In the genomic region with DNA sequence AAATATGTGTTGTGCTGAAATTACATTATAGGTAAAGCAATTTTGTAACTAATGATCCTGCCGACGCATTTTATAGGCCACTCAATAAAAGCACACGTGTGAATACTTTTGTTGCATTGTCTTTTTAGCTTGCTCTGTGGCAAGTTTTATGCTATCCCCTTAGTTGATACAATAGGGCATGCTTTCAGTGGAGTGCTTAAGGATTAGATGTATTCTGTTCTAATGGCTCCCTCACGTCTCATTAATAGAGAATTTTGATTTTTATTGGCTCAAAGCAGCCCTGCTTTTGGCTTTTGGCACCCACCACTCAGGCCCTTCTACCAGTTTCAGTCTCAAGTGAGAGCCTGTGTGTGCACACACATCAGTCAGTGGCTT, we compare ENCODE assay signal across 26 mouse cellular contexts. TPM values are rescaled to one million over a fixed set of nuclear protein-coding genes. Genes with fewer than 3 reads are reported as not detected.
DNase-seq lines count a peak whose midpoint lies in the region; ATAC-seq lines count a peak whose summit lies in the region.
"Had no signal": no experiment of that assay in that cellular context is flagged by ENCODE, and none has a peak within 500 bp of the region (broad histone marks: within the 10 kb centered on the region; RNA-seq: fewer than 3 reads in every experiment).

No protein-coding gene starts in this region.

- intact Hi-C loops in left cerebral cortex, postnatal 10 days (cut with DNase I) = no loop called here

- H3K4me1 ChIP-seq in hindbrain, embryonic 16.5 days (ENCODE audit: control insufficient read depth, insufficient read depth, low read depth, low read length) = no peaks in the 10 kb centered on the region
- no peaks in the 10 kb centered on the region for H3K4me1 ChIP-seq in hindbrain, embryonic 12.5 days
- H3K4me1 ChIP-seq in embryonic facial prominence, embryonic 13.5 days = peaks cover 20% of the 10 kb centered on the region
- H3K4me1 ChIP-seq in limb, embryonic 13.5 days = peaks cover 31% of the 10 kb centered on the region
- H3K4me1 ChIP-seq in neural tube, embryonic 15.5 days = peaks cover 10% of the 10 kb centered on the region
- H3K4me1 ChIP-seq: heart, embryonic 13.5 days; hindbrain, embryonic 15.5 days had no signal

- 0 out of 2 replicates have a peak overlapping the region, but pooled peaks have one; percentile 6 for H3K9ac ChIP-seq in hindbrain, embryonic 16.5 days (ENCODE audit: low read depth, low read length)
- no peak overlapping the region for H3K9ac ChIP-seq in hindbrain, embryonic 12.5 days
- H3K9ac ChIP-seq in embryonic facial prominence, embryonic 13.5 days = no peak overlapping the region
- H3K9ac ChIP-seq in limb, embryonic 13.5 days = no peak overlapping the region
- H3K9ac ChIP-seq in neural tube, embryonic 15.5 days (replicated peaks) = no peak overlapping the region
- H3K9ac ChIP-seq: embryonic facial prominence, embryonic 15.5 days; heart, embryonic 13.5 days; hindbrain, embryonic 15.5 days had no signal

- DNase-seq in left cerebral cortex, postnatal 10 days (ENCODE audit: extremely low spot score in 1 of 2, low spot score in 2 of 2) = no peak
- DNase-seq: adrenal gland, postnatal 14 days; cerebellum, adult 11-12 months; cerebellum, adult 9-10 months; cerebellum, postnatal 25 days; gastrocnemius, postnatal 25 days; heart, adult 11 months; heart, postnatal 4 days had no signal

- no peaks in the 10 kb centered on the region for H3K36me3 ChIP-seq in hindbrain, embryonic 16.5 days (ENCODE audit: control insufficient read depth, insufficient read depth, low read length)
- H3K36me3 ChIP-seq in hindbrain, embryonic 12.5 days = no peaks in the 10 kb centered on the region
- H3K36me3 ChIP-seq in embryonic facial prominence, embryonic 13.5 days = no peaks in the 10 kb centered on the region
- no peaks in the 10 kb centered on the region for H3K36me3 ChIP-seq in limb, embryonic 13.5 days
- H3K36me3 ChIP-seq in neural tube, embryonic 15.5 days = no peaks in the 10 kb centered on the region
- H3K36me3 ChIP-seq: embryonic facial prominence, embryonic 15.5 days; forebrain, embryonic 10.5 days; heart, embryonic 13.5 days; hindbrain, embryonic 15.5 days had no signal

- no peak for ATAC-seq in hindbrain, embryonic 16.5 days
- no peak for ATAC-seq in hindbrain, embryonic 12.5 days (ENCODE audit: low FRiP score)
- no peak for ATAC-seq in embryonic facial prominence, embryonic 13.5 days (ENCODE audit: insufficient number of reproducible peaks, insufficient read depth, low FRiP score, low TSS enrichment, low read depth)
- peak; percentile 54; the same call in 1 of the 2 replicates for ATAC-seq in limb, embryonic 13.5 days (ENCODE audit: low FRiP score, low read depth)
- ATAC-seq in neural tube, embryonic 15.5 days (ENCODE audit: low FRiP score) = peak; percentile 53; the same call in 1 of the 2 replicates
- ATAC-seq in granulocyte monocyte progenitor cell, adult 5-6 weeks (replicated peaks; ENCODE audit: poor library complexity, severe bottlenecking) = no peak
- ATAC-seq: forebrain, embryonic 16.5 days; Patski had no signal

- H3K27me3 ChIP-seq in hindbrain, embryonic 16.5 days (replicated peaks; ENCODE audit: control insufficient read depth, insufficient read depth, low read length) = no peaks in the 10 kb centered on the region
- no peaks in the 10 kb centered on the region for H3K27me3 ChIP-seq in hindbrain, embryonic 12.5 days
- H3K27me3 ChIP-seq in embryonic facial prominence, embryonic 13.5 days = no peaks in the 10 kb centered on the region
- H3K27me3 ChIP-seq in limb, embryonic 13.5 days = no peaks in the 10 kb centered on the region
- no peaks in the 10 kb centered on the region for H3K27me3 ChIP-seq in neural tube, embryonic 15.5 days (replicated peaks)
- H3K27me3 ChIP-seq: CH12.LX; embryonic facial prominence, embryonic 15.5 days; hindbrain, embryonic 15.5 days; Patski had no signal

- H3K4me3 ChIP-seq in hindbrain, embryonic 16.5 days (ENCODE audit: low read length) = no peak overlapping the region
- no peak overlapping the region for H3K4me3 ChIP-seq in hindbrain, embryonic 12.5 days
- H3K4me3 ChIP-seq in embryonic facial prominence, embryonic 13.5 days = no peak overlapping the region
- no peak overlapping the region for H3K4me3 ChIP-seq in limb, embryonic 13.5 days
- no peak overlapping the region for H3K4me3 ChIP-seq in neural tube, embryonic 15.5 days (replicated peaks)
- H3K4me3 ChIP-seq: embryonic facial prominence, embryonic 15.5 days; erythroblast, embryonic 14.5 days; forebrain, embryonic 10.5 days; heart, embryonic 13.5 days; hindbrain, embryonic 15.5 days had no signal

- 69% methylated on average over 4 of the region's 4 CpGs for WGBS in hindbrain, embryonic 16.5 days
- WGBS in hindbrain, embryonic 12.5 days = 86% methylated on average over 4 of the region's 4 CpGs
- 62% methylated on average over 4 of the region's 4 CpGs for WGBS in embryonic facial prominence, embryonic 13.5 days
- 20% methylated on average over 4 of the region's 4 CpGs for WGBS in limb, embryonic 13.5 days
- WGBS in neural tube, embryonic 15.5 days = 26% methylated on average over 4 of the region's 4 CpGs

- no peak overlapping the region for H3K27ac ChIP-seq in hindbrain, embryonic 16.5 days (ENCODE audit: low read depth, low read length)
- H3K27ac ChIP-seq in hindbrain, embryonic 12.5 days = no peak overlapping the region
- peak overlapping the region; percentile 45; the same call in 1 of the 2 replicates for H3K27ac ChIP-seq in embryonic facial prominence, embryonic 13.5 days
- H3K27ac ChIP-seq in limb, embryonic 13.5 days = peak overlapping the region; percentile 84
- peak overlapping the region; percentile 23; the same call in 1 of the 2 replicates for H3K27ac ChIP-seq in neural tube, embryonic 15.5 days (replicated peaks)
- H3K27ac ChIP-seq: forebrain, embryonic 10.5 days; heart, embryonic 13.5 days; hindbrain, embryonic 15.5 days had no signal

- no peaks in the 10 kb centered on the region for H3K9me3 ChIP-seq in hindbrain, embryonic 16.5 days (ENCODE audit: control insufficient read depth, low read length)
- no peaks in the 10 kb centered on the region for H3K9me3 ChIP-seq in hindbrain, embryonic 12.5 days (replicated peaks)
- no peaks in the 10 kb centered on the region for H3K9me3 ChIP-seq in embryonic facial prominence, embryonic 13.5 days
- no peaks in the 10 kb centered on the region for H3K9me3 ChIP-seq in limb, embryonic 13.5 days
- no peaks in the 10 kb centered on the region for H3K9me3 ChIP-seq in neural tube, embryonic 15.5 days (replicated peaks)
- H3K9me3 ChIP-seq: embryonic facial prominence, embryonic 15.5 days; forebrain, embryonic 10.5 days; heart, embryonic 13.5 days; hindbrain, embryonic 15.5 days had no signal

- no peak overlapping the region for H3K4me2 ChIP-seq in hindbrain, embryonic 16.5 days (ENCODE audit: low read length)
- H3K4me2 ChIP-seq in hindbrain, embryonic 12.5 days (replicated peaks) = no peak overlapping the region
- H3K4me2 ChIP-seq in embryonic facial prominence, embryonic 13.5 days = no peak overlapping the region
- no peak overlapping the region for H3K4me2 ChIP-seq in limb, embryonic 13.5 days (replicated peaks)
- H3K4me2 ChIP-seq in neural tube, embryonic 15.5 days = no peak overlapping the region
- H3K4me2 ChIP-seq: embryonic facial prominence, embryonic 15.5 days; heart, embryonic 13.5 days; hindbrain, embryonic 15.5 days had no signal

RNA-seq across cellular contexts. Expression of a gene that starts 9.8 kb away (rescaled TPM):
- polyA plus RNA-seq in hindbrain, embryonic 16.5 days (2015; fragmentation: Nextera tagmentation; extraction: Ambion mirVana) = 116 and 117 TPM in 2 replicates
- polyA plus RNA-seq in hindbrain, embryonic 12.5 days (2016; fragmentation: Nextera tagmentation; extraction: Ambion mirVana) = 98.8 and 104 TPM in 2 replicates
- 99.2 and 103 TPM in 2 replicates for polyA plus RNA-seq in embryonic facial prominence, embryonic 13.5 days (2015; fragmentation: Nextera tagmentation; extraction: Ambion mirVana)
- 105 and 119 TPM in 2 replicates for polyA plus RNA-seq in limb, embryonic 13.5 days (2015; fragmentation: Nextera tagmentation; extraction: Ambion mirVana)
- 122 TPM in 2 replicates for polyA plus RNA-seq in neural tube, embryonic 15.5 days (2015; fragmentation: Nextera tagmentation; extraction: Ambion mirVana)
- total RNA-seq in left cerebral cortex, postnatal 10 days (2021) = 100 to 1,000 TPM; 202 to 213 TPM
- total RNA-seq in granulocyte monocyte progenitor cell, adult 5-6 weeks (2014; fragmentation: Nextera tagmentation) = 34.3 and 59.5 TPM in 2 replicates
- total RNA-seq in granulocyte monocyte progenitor cell, adult 5-6 weeks (2017) = 30.8 and 37.7 TPM in 2 replicates

RNA-seq across cellular contexts. Expression of a gene that starts 14.1 kb away (rescaled TPM):
- 0.14 and 0.98 TPM in 2 replicates for polyA plus RNA-seq in hindbrain, embryonic 16.5 days (2015; fragmentation: Nextera tagmentation; extraction: Ambion mirVana)
- polyA plus RNA-seq in hindbrain, embryonic 12.5 days (2016; fragmentation: Nextera tagmentation; extraction: Ambion mirVana) = not detected in 2 replicates
- polyA plus RNA-seq in embryonic facial prominence, embryonic 13.5 days (2015; fragmentation: Nextera tagmentation; extraction: Ambion mirVana) = 0.21 and 0.25 TPM in 2 replicates
- polyA plus RNA-seq in limb, embryonic 13.5 days (2015; fragmentation: Nextera tagmentation; extraction: Ambion mirVana) = not detected in 2 replicates
- polyA plus RNA-seq in neural tube, embryonic 15.5 days (2015; fragmentation: Nextera tagmentation; extraction: Ambion mirVana) = 0.32 and 0.74 TPM in 2 replicates
- under 1 TPM; 0.71 to 0.81 TPM for total RNA-seq in left cerebral cortex, postnatal 10 days (2021)
- not detected in 2 replicates for total RNA-seq in granulocyte monocyte progenitor cell, adult 5-6 weeks (2014; fragmentation: Nextera tagmentation)
- total RNA-seq in granulocyte monocyte progenitor cell, adult 5-6 weeks (2017) = not detected in 2 replicates
- total RNA-seq: adrenal gland, adult 18-20 months; adrenal gland, postnatal 14 days; CH12.LX; heart, postnatal 4 days had no signal
- polyA plus RNA-seq: activated CD4-positive, CD25-positive, alpha-beta regulatory T cell, adult 4 months; erythroblast, embryonic 14.5 days; forebrain, embryonic 10.5 days; heart, embryonic 13.5 days; heart, postnatal 0 days; inflammation-experienced regulatory T-cells, adult 6 months had no signal

RNA-seq across cellular contexts. Expression of a gene that starts 32.8 kb away (rescaled TPM):
- polyA plus RNA-seq in hindbrain, embryonic 16.5 days (2015; fragmentation: Nextera tagmentation; extraction: Ambion mirVana) = 711 and 823 TPM in 2 replicates
- 430 and 502 TPM in 2 replicates for polyA plus RNA-seq in hindbrain, embryonic 12.5 days (2016; fragmentation: Nextera tagmentation; extraction: Ambion mirVana)
- polyA plus RNA-seq in embryonic facial prominence, embryonic 13.5 days (2015; fragmentation: Nextera tagmentation; extraction: Ambion mirVana) = 510 and 517 TPM in 2 replicates
- polyA plus RNA-seq in limb, embryonic 13.5 days (2015; fragmentation: Nextera tagmentation; extraction: Ambion mirVana) = 479 and 511 TPM in 2 replicates
- polyA plus RNA-seq in neural tube, embryonic 15.5 days (2015; fragmentation: Nextera tagmentation; extraction: Ambion mirVana) = 808 and 899 TPM in 2 replicates
- total RNA-seq in left cerebral cortex, postnatal 10 days (2021) = 100 to 1,000 TPM; 610 to 632 TPM
- total RNA-seq in granulocyte monocyte progenitor cell, adult 5-6 weeks (2014; fragmentation: Nextera tagmentation) = 609 and 614 TPM in 2 replicates
- 494 and 585 TPM in 2 replicates for total RNA-seq in granulocyte monocyte progenitor cell, adult 5-6 weeks (2017)

RNA-seq across cellular contexts. Expression of a gene that starts 37.6 kb away (rescaled TPM):
- polyA plus RNA-seq in hindbrain, embryonic 16.5 days (2015; fragmentation: Nextera tagmentation; extraction: Ambion mirVana) = 2.4 TPM in 2 replicates
- polyA plus RNA-seq in hindbrain, embryonic 12.5 days (2016; fragmentation: Nextera tagmentation; extraction: Ambion mirVana) = 0.34 and 0.39 TPM in 2 replicates
- polyA plus RNA-seq in embryonic facial prominence, embryonic 13.5 days (2015; fragmentation: Nextera tagmentation; extraction: Ambion mirVana) = 0.62 and 0.73 TPM in 2 replicates
- 0.34 and 1.2 TPM in 2 replicates for polyA plus RNA-seq in limb, embryonic 13.5 days (2015; fragmentation: Nextera tagmentation; extraction: Ambion mirVana)
- polyA plus RNA-seq in neural tube, embryonic 15.5 days (2015; fragmentation: Nextera tagmentation; extraction: Ambion mirVana) = 1.2 and 5.1 TPM in 2 replicates
- total RNA-seq in left cerebral cortex, postnatal 10 days (2021) = 1 to 10 TPM; 2.3 TPM
- total RNA-seq in granulocyte monocyte progenitor cell, adult 5-6 weeks (2014; fragmentation: Nextera tagmentation) = not detected in 2 replicates
- total RNA-seq in granulocyte monocyte progenitor cell, adult 5-6 weeks (2017) = 0.13 TPM in 1 of 2 replicates, not detected in the other
- polyA plus RNA-seq: erythroblast, embryonic 14.5 days had no signal

RNA-seq across cellular contexts. Expression of a gene that starts 41.1 kb away (rescaled TPM):
- 0.28 and 0.76 TPM in 2 replicates for polyA plus RNA-seq in hindbrain, embryonic 16.5 days (2015; fragmentation: Nextera tagmentation; extraction: Ambion mirVana)
- polyA plus RNA-seq in hindbrain, embryonic 12.5 days (2016; fragmentation: Nextera tagmentation; extraction: Ambion mirVana) = 0.67 TPM in 1 of 2 replicates, not detected in the other
- 0.81 and 2.2 TPM in 2 replicates for polyA plus RNA-seq in embryonic facial prominence, embryonic 13.5 days (2015; fragmentation: Nextera tagmentation; extraction: Ambion mirVana)
- polyA plus RNA-seq in limb, embryonic 13.5 days (2015; fragmentation: Nextera tagmentation; extraction: Ambion mirVana) = 0.53 and 0.69 TPM in 2 replicates
- polyA plus RNA-seq in neural tube, embryonic 15.5 days (2015; fragmentation: Nextera tagmentation; extraction: Ambion mirVana) = 0.27 and 0.51 TPM in 2 replicates
- total RNA-seq in left cerebral cortex, postnatal 10 days (2021) = under 1 TPM in 1 of 2 experiments, not detected in 1; 0.69 TPM
- total RNA-seq in granulocyte monocyte progenitor cell, adult 5-6 weeks (2014; fragmentation: Nextera tagmentation) = 3.6 TPM in 1 of 2 replicates, not detected in the other
- not detected in 2 replicates for total RNA-seq in granulocyte monocyte progenitor cell, adult 5-6 weeks (2017)
- total RNA-seq: adrenal gland, postnatal 14 days; CH12.LX had no signal
- polyA plus RNA-seq: activated CD4-positive, CD25-positive, alpha-beta regulatory T cell, adult 4 months; forebrain, embryonic 16.5 days; hindbrain, embryonic 15.5 days; Patski had no signal

Comparison
In these comparisons a context has a peak if more than half of its experiments do, and no peak if none do; other contexts are left out.
1. ATAC-seq: peak in limb, embryonic 13.5 days (single experiment) and neural tube, embryonic 15.5 days (single experiment); none in hindbrain, embryonic 16.5 days (single experiment), hindbrain, embryonic 12.5 days (single experiment), embryonic facial prominence, embryonic 13.5 days (single experiment) and granulocyte monocyte progenitor cell, adult 5-6 weeks (single experiment).
2. H3K27ac ChIP-seq: peak in embryonic facial prominence, embryonic 13.5 days (single experiment), limb, embryonic 13.5 days (single experiment) and neural tube, embryonic 15.5 days (single experiment); none in hindbrain, embryonic 16.5 days (single experiment) and hindbrain, embryonic 12.5 days (single experiment).